Mouse (Mus musculus) E14TG2a.4 (cell line): ENCODE measurements around the gene Zfp990.
"Not testable (repeated sequence)": the region's sequence is repeated elsewhere in the genome, so short reads cannot be mapped to it uniquely, and the experiment has no call there.

Experiments used
- CTCF ChIP-seq: conservative IDR thresholded peaks from 2 replicates; pipeline ENCODE4 v1.5.1; 2014; ENCODE audit warnings: low read length
- POU5F1 ChIP-seq: IDR thresholded peaks from 2 replicates; pipeline ENCODE4 v1.6.1; 2014; ENCODE audit warnings: low read length, borderline replicate concordance

DNA sequence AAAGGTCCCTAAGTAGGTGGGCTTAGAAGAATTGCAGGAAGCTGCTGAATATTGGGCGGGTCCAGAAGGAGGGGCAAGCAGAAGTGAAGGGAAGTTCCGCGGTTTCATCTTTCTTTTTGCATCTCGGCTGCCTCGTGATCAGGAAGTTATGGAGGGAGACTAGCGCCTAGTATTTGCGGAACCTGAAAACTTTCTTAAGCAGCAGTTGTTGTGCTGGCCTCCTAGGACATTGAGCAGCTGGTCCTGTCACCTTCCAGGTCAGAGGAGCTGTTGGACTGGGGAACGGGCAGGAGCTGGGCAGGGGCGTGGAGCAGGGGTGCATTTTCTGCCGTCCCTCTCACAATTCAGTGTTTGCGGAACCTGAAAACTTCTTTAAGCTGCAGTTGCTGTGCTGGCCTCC lies 74.5 kb downstream of the Zfp990 start, which contains the start of gene Gm13212:
- TF ChIP-seq CTCF, POU5F1: not testable (repeated sequence)
